Mouse (Mus musculus) neural tube, embryonic 11.5 days (tissue): ENCODE measurements at regions not wholly inside any gene's neighbourhood (a gene's known extent, or its start where the extent isn't known, plus 50 kb on each side); places are given as distances from the start of the nearest gene placed in this dataset.

ENCODE experiments used
- ATAC-seq: fragments of 200-750 bp; cut with Nextera tagmentation; 2 replicates; pipeline ENCODE4 v1.8.0; 2017; ENCODE audit warnings: moderate number of reproducible peaks, mild to moderate bottlenecking, moderate TSS enrichment, moderate library complexity; ENCODE audit not compliant: insufficient read depth, low FRiP score, low TSS enrichment
- DNase-seq: peaks from one replicate; pipeline ENCODE4 v3.0.0-alpha.2; 2015; ENCODE audit warnings: low spot score
- H3K27ac ChIP-seq: fragments of 300-500 bp; sonication (generic); 2 replicates; pipeline ENCODE4 v1.5.1; 2014; ENCODE audit warnings: low read depth, mild to moderate bottlenecking, low read length
- H3K27me3 ChIP-seq: fragments of 300-500 bp; sonication (generic); 2 replicates; pipeline ENCODE4 v1.6.1; 2014; ENCODE audit warnings: mild to moderate bottlenecking, low read length, mixed read lengths; ENCODE audit not compliant: control insufficient read depth, insufficient read depth
- H3K36me3 ChIP-seq: fragments of 300-500 bp; sonication (generic); 2 replicates; pipeline ENCODE4 v1.6.1; 2014; ENCODE audit warnings: mild to moderate bottlenecking, low read length, moderate library complexity, mixed read lengths; ENCODE audit not compliant: control insufficient read depth, insufficient read depth
- H3K4me1 ChIP-seq: fragments of 300-500 bp; sonication (generic); 2 replicates; pipeline ENCODE4 v1.6.1; 2014; ENCODE audit warnings: low read length, mixed read lengths; ENCODE audit not compliant: control insufficient read depth, insufficient read depth
- H3K4me2 ChIP-seq: fragments of 300-500 bp; sonication (generic); 2 replicates; pipeline ENCODE4 v1.6.1; 2014; ENCODE audit warnings: low read depth, mild to moderate bottlenecking, moderate library complexity
- H3K4me3 ChIP-seq: fragments of 300-500 bp; sonication (generic); 2 replicates; pipeline ENCODE4 v1.5.1; 2014; ENCODE audit warnings: low read depth, low read length
- H3K9ac ChIP-seq: fragments of 300-500 bp; sonication (generic); 2 replicates; pipeline ENCODE4 v1.6.1; 2014; ENCODE audit warnings: mild to moderate bottlenecking, low read length
- H3K9me3 ChIP-seq: fragments of 300-500 bp; sonication (generic); 2 replicates; pipeline ENCODE4 v1.6.1; 2016; ENCODE audit warnings: low read length; ENCODE audit not compliant: control insufficient read depth
- WGBS: fragments of 180-500 bp; shearing (Covaris S2); extraction: QIAGEN DNeasy Blood & Tissue Kit; methylation state at CpG from one replicate; pipeline ENCODE4 v1.1.7; 2014; 5-methylcytosine and 5-hydroxymethylcytosine counted together

GRCm38 (mm10) chr5:18502831-18503230 is 142.7 kb upstream of the Gnai1 start:
- Histone ChIP-seq H3K9me3 (no peaks in the 10 kb centered on the region), H3K27me3 (no peaks in the 10 kb centered on the region), H3K27ac (no peak overlapping the region), H3K9ac (no peak overlapping the region), H3K36me3 (no peaks in the 10 kb centered on the region), H3K4me1 (no peaks in the 10 kb centered on the region), H3K4me3 (no peak overlapping the region), H3K4me2 (no peak overlapping the region)
- ATAC-seq = no peak
- 31% methylated on average over 12 of the region's 12 CpGs for WGBS
- DNase-seq = no peak

- 81% methylated on average over 4 of the region's 4 CpGs for WGBS
- H3K9me3 ChIP-seq = no peaks in the 10 kb centered on the region
- ATAC-seq = no peak
- H3K4me1 ChIP-seq = no peaks in the 10 kb centered on the region
- no peak overlapping the region for H3K27ac ChIP-seq
- H3K27me3 ChIP-seq = no peaks in the 10 kb centered on the region
- no peaks in the 10 kb centered on the region for H3K36me3 ChIP-seq
- no peak for DNase-seq
- H3K9ac ChIP-seq = no peak overlapping the region
- no peak overlapping the region for H3K4me2 ChIP-seq
- H3K4me3 ChIP-seq = no peak overlapping the region
Measured at GRCm38 (mm10) chr5:18494305-18494704, 134.2 kb upstream of the Gnai1 start.

GRCm38 (mm10) chr5:18489709-18490108 is 129.6 kb upstream of the Gnai1 start:
- Histone ChIP-seq H3K4me1 (no peaks in the 10 kb centered on the region), H3K4me2 (no peak overlapping the region), H3K9me3 (no peaks in the 10 kb centered on the region), H3K4me3 (no peak overlapping the region), H3K27ac (no peak overlapping the region), H3K36me3 (no peaks in the 10 kb centered on the region), H3K9ac (no peak overlapping the region), H3K27me3 (no peaks in the 10 kb centered on the region)
- WGBS = 91% methylated on average over 3 of the region's 3 CpGs
- ATAC-seq (no peak), DNase-seq (no peak)

GRCm38 (mm10) chr5:18487076-18487772 is 127.1 kb upstream of the Gnai1 start:
- no peak overlapping the region for H3K4me2 ChIP-seq
- H3K9ac ChIP-seq = no peak overlapping the region
- WGBS = 16% methylated on average over 1 of the region's 1 CpGs
- H3K36me3 ChIP-seq = no peaks in the 10 kb centered on the region
- ATAC-seq (no peak), DNase-seq (no peak)
- H3K4me1 ChIP-seq = no peaks in the 10 kb centered on the region
- H3K27me3 ChIP-seq = no peaks in the 10 kb centered on the region
- no peak overlapping the region for H3K4me3 ChIP-seq
- no peaks in the 10 kb centered on the region for H3K9me3 ChIP-seq
- H3K27ac ChIP-seq = no peak overlapping the region

- H3K9me3 ChIP-seq = no peaks in the 10 kb centered on the region
- no peaks in the 10 kb centered on the region for H3K27me3 ChIP-seq
- no peaks in the 10 kb centered on the region for H3K4me1 ChIP-seq
- DNase-seq (no peak), ATAC-seq (no peak)
- H3K4me3 ChIP-seq = no peak overlapping the region
- H3K36me3 ChIP-seq = no peaks in the 10 kb centered on the region
- no peak overlapping the region for H3K9ac ChIP-seq
- H3K4me2 ChIP-seq = no peak overlapping the region
- no peak overlapping the region for H3K27ac ChIP-seq
Measured at GRCm38 (mm10) chr5:18484376-18484775, 124.2 kb upstream of the Gnai1 start.

GRCm38 (mm10) chr5:18478420-18478819 is 118.3 kb upstream of the Gnai1 start:
- DNase-seq = no peak
- H3K4me1 ChIP-seq = no peaks in the 10 kb centered on the region
- no peak overlapping the region for H3K4me3 ChIP-seq
- no peak for ATAC-seq
- no peaks in the 10 kb centered on the region for H3K9me3 ChIP-seq
- no peaks in the 10 kb centered on the region for H3K27me3 ChIP-seq
- H3K9ac ChIP-seq = no peak overlapping the region
- H3K36me3 ChIP-seq = no peaks in the 10 kb centered on the region
- no peak overlapping the region for H3K4me2 ChIP-seq
- 79% methylated on average over 7 of the region's 7 CpGs for WGBS
- no peak overlapping the region for H3K27ac ChIP-seq

GRCm38 (mm10) chr5:18477372-18478017 is 117.3 kb upstream of the Gnai1 start:
- Histone ChIP-seq H3K4me1 (no peaks in the 10 kb centered on the region), H3K4me3 (no peak overlapping the region), H3K9me3 (no peaks in the 10 kb centered on the region), H3K9ac (no peak overlapping the region), H3K4me2 (no peak overlapping the region), H3K27me3 (no peaks in the 10 kb centered on the region), H3K36me3 (no peaks in the 10 kb centered on the region), H3K27ac (no peak overlapping the region)
- 84% methylated on average over 6 of the region's 6 CpGs for WGBS
- ATAC-seq (no peak), DNase-seq (no peak)

GRCm38 (mm10) chr5:18472114-18472513 is 112.0 kb upstream of the Gnai1 start:
- H3K27ac ChIP-seq = no peak overlapping the region

GRCm38 (mm10) chr5:18457771-18458170 is 97.6 kb upstream of the Gnai1 start:
- no peaks in the 10 kb centered on the region for H3K9me3 ChIP-seq
- H3K4me2 ChIP-seq = no peak overlapping the region
- no peak overlapping the region for H3K4me3 ChIP-seq
- H3K27me3 ChIP-seq = no peaks in the 10 kb centered on the region
- no peak for ATAC-seq
- DNase-seq = no peak
- WGBS = 78% methylated on average over 1 of the region's 1 CpGs
- no peaks in the 10 kb centered on the region for H3K4me1 ChIP-seq
- no peaks in the 10 kb centered on the region for H3K36me3 ChIP-seq
- no peak overlapping the region for H3K9ac ChIP-seq
- H3K27ac ChIP-seq = no peak overlapping the region

More at GRCm38 (mm10) chr5:18472114-18472513, 112.0 kb upstream of the Gnai1 start:
- Histone ChIP-seq H3K9me3 (no peaks in the 10 kb centered on the region), H3K4me1 (no peaks in the 10 kb centered on the region), H3K4me2 (no peak overlapping the region), H3K4me3 (no peak overlapping the region), H3K36me3 (no peaks in the 10 kb centered on the region), H3K27me3 (no peaks in the 10 kb centered on the region), H3K9ac (no peak overlapping the region)
- DNase-seq (no peak), ATAC-seq (no peak)
